In genomic region chr11:82970712-82971589, GRCm38 (mm10) we compare ENCODE assay signal across 9 mouse cellular contexts. TPM values are rescaled to one million over a fixed set of nuclear protein-coding genes. Genes with fewer than 3 reads are reported as not detected.
DNase-seq lines count a peak whose midpoint lies in the region; ATAC-seq lines count a peak whose summit lies in the region.
"Had no signal": no experiment of that assay in that cellular context is flagged by ENCODE, and none has a peak within 500 bp of the region (broad histone marks: within the 10 kb centered on the region; RNA-seq: fewer than 3 reads in every experiment).

No protein-coding gene starts in this region.

- no peaks in the 10 kb centered on the region for H3K36me3 ChIP-seq in heart, embryonic 15.5 days
- no peaks in the 10 kb centered on the region for H3K36me3 ChIP-seq in limb, embryonic 10.5 days
- no peaks in the 10 kb centered on the region for H3K36me3 ChIP-seq in midbrain, embryonic 13.5 days

- WGBS in heart, embryonic 15.5 days = 10% methylated on average over 31 of the region's 31 CpGs
- WGBS in limb, embryonic 10.5 days = 13% methylated on average over 31 of the region's 31 CpGs
- WGBS in midbrain, embryonic 13.5 days = 8% methylated on average over 31 of the region's 31 CpGs

- peak; percentile 50 for DNase-seq in gastrocnemius, postnatal 14 days
- no peak for DNase-seq in gastrocnemius, adult 18-20 months (ENCODE audit: low spot score)
- peak; percentile 46 for DNase-seq in Muller cell, postnatal 12 days (ENCODE audit: inconsistent ontology term)
- peak; percentile 71 for DNase-seq in embryo, embryonic 10 days (ENCODE audit: low spot score)
- peak; percentile 70 for DNase-seq in limb, embryonic 10.5 days (ENCODE audit: low spot score)
- DNase-seq in thymus, postnatal 14 days = peak; percentile 62

- intact Hi-C loops in gastrocnemius, postnatal 14 days (cut with DNase I; ENCODE audit: low total_unique reads) = no loop called here

- H3K4me3 ChIP-seq in heart, embryonic 15.5 days = peak overlapping the region; percentile 29
- H3K4me3 ChIP-seq in limb, embryonic 10.5 days = peak overlapping the region; percentile 36
- peak overlapping the region; percentile 31 for H3K4me3 ChIP-seq in midbrain, embryonic 13.5 days (replicated peaks)

- no peaks in the 10 kb centered on the region for H3K9me3 ChIP-seq in heart, embryonic 15.5 days (replicated peaks)
- H3K9me3 ChIP-seq in limb, embryonic 10.5 days (replicated peaks) = no peaks in the 10 kb centered on the region
- H3K9me3 ChIP-seq in midbrain, embryonic 13.5 days = no peaks in the 10 kb centered on the region

- peak overlapping the region; percentile 59 for H3K4me2 ChIP-seq in heart, embryonic 15.5 days
- H3K4me2 ChIP-seq in midbrain, embryonic 13.5 days (replicated peaks) = peak overlapping the region; percentile 55

- peak overlapping the region; percentile 15 for H3K9ac ChIP-seq in heart, embryonic 15.5 days
- H3K9ac ChIP-seq in midbrain, embryonic 13.5 days (replicated peaks) = peak overlapping the region; percentile 42; the same call in 1 of the 2 replicates

- H3K27ac ChIP-seq in heart, embryonic 15.5 days = peak overlapping the region; percentile 51
- 0 out of 2 replicates have a peak overlapping the region, but pooled peaks have one; percentile 38 for H3K27ac ChIP-seq in limb, embryonic 10.5 days
- H3K27ac ChIP-seq in midbrain, embryonic 13.5 days = peak overlapping the region; percentile 36; the same call in 1 of the 2 replicates

- 0 out of 2 replicates have a peak, but pooled peaks have one; percentile 64 for ATAC-seq in heart, embryonic 15.5 days (replicated peaks; ENCODE audit: insufficient number of reproducible peaks, insufficient read depth, low FRiP score, low read depth)
- peak; percentile 69 for ATAC-seq in midbrain, embryonic 13.5 days

- H3K4me1 ChIP-seq in heart, embryonic 15.5 days (replicated peaks) = peaks cover 19% of the 10 kb centered on the region
- H3K4me1 ChIP-seq in limb, embryonic 10.5 days = peaks cover 32% of the 10 kb centered on the region
- H3K4me1 ChIP-seq in midbrain, embryonic 13.5 days (replicated peaks) = peaks cover 12% of the 10 kb centered on the region

- no peaks in the 10 kb centered on the region for H3K27me3 ChIP-seq in heart, embryonic 15.5 days
- H3K27me3 ChIP-seq in limb, embryonic 10.5 days (ENCODE audit: low read depth, poor library complexity, severe bottlenecking) = no peaks in the 10 kb centered on the region
- H3K27me3 ChIP-seq in midbrain, embryonic 13.5 days = peaks cover 6% of the 10 kb centered on the region; the same call in 1 of the 2 replicates
- H3K27me3 ChIP-seq: CH12.LX had no signal

RNA-seq across cellular contexts. Expression of gene Slfn5, which starts 19.8 kb away (rescaled TPM):
- total RNA-seq in gastrocnemius, postnatal 14 days (2021) = 10 to 100 TPM; 31.0 to 32.7 TPM
- total RNA-seq in gastrocnemius, adult 18-20 months (2021) = 10 to 100 TPM; 16.5 to 24.1 TPM
- polyA plus RNA-seq in heart, embryonic 15.5 days (2015; fragmentation: Nextera tagmentation; extraction: Ambion mirVana) = 6.6 and 6.7 TPM in 2 replicates
- 0.31 and 0.46 TPM in 2 replicates for polyA plus RNA-seq in limb, embryonic 10.5 days (2016; fragmentation: Nextera tagmentation; extraction: Ambion mirVana)
- 0.57 and 0.93 TPM in 2 replicates for polyA plus RNA-seq in midbrain, embryonic 13.5 days (2015; fragmentation: Nextera tagmentation; extraction: Ambion mirVana)

RNA-seq across cellular contexts. Expression of gene Slfn9, which starts 20.7 kb away (rescaled TPM):
- total RNA-seq in gastrocnemius, postnatal 14 days (2021) = 1 to 10 TPM in 1 of 2 experiments, under 1 TPM in 1; 0.89 to 1.9 TPM
- total RNA-seq in gastrocnemius, adult 18-20 months (2021) = under 1 TPM; 0.14 to 0.28 TPM
- 10.7 and 15.5 TPM in 2 replicates for polyA plus RNA-seq in heart, embryonic 15.5 days (2015; fragmentation: Nextera tagmentation; extraction: Ambion mirVana)
- 10.1 and 15.1 TPM in 2 replicates for polyA plus RNA-seq in limb, embryonic 10.5 days (2016; fragmentation: Nextera tagmentation; extraction: Ambion mirVana)
- 3.7 TPM in 2 replicates for polyA plus RNA-seq in midbrain, embryonic 13.5 days (2015; fragmentation: Nextera tagmentation; extraction: Ambion mirVana)

RNA-seq across cellular contexts. Expression of gene Slfn8, which starts 49.7 kb away (rescaled TPM):
- under 1 TPM; 0.18 to 0.27 TPM for total RNA-seq in gastrocnemius, postnatal 14 days (2021)
- total RNA-seq in gastrocnemius, adult 18-20 months (2021) = under 1 TPM; 0.11 to 0.21 TPM
- 0.59 and 1.4 TPM in 2 replicates for polyA plus RNA-seq in heart, embryonic 15.5 days (2015; fragmentation: Nextera tagmentation; extraction: Ambion mirVana)
- polyA plus RNA-seq in limb, embryonic 10.5 days (2016; fragmentation: Nextera tagmentation; extraction: Ambion mirVana) = 0.08 and 0.21 TPM in 2 replicates
- 0.06 and 0.31 TPM in 2 replicates for polyA plus RNA-seq in midbrain, embryonic 13.5 days (2015; fragmentation: Nextera tagmentation; extraction: Ambion mirVana)
